Mouse (Mus musculus) colon, adult 2 months (tissue): ENCODE data around the gene Epb41l5. TPM values are rescaled to one million over a fixed set of nuclear protein-coding genes. Genes with fewer than 3 reads are reported as not detected.

Source experiments
- polyA plus RNA-seq: library from polyadenylated mRNA; depleted of rRNA; stranded (reverse); fragments of >200 nt; gene quantifications from 2 replicates; pipeline ENCODE4 v1.2.3, GENCODE M21; 2012; rRNA removed

The Epb41l5 gene
- polyA plus RNA-seq: 3.1 and 4.1 TPM in 2 replicates

DNA sequence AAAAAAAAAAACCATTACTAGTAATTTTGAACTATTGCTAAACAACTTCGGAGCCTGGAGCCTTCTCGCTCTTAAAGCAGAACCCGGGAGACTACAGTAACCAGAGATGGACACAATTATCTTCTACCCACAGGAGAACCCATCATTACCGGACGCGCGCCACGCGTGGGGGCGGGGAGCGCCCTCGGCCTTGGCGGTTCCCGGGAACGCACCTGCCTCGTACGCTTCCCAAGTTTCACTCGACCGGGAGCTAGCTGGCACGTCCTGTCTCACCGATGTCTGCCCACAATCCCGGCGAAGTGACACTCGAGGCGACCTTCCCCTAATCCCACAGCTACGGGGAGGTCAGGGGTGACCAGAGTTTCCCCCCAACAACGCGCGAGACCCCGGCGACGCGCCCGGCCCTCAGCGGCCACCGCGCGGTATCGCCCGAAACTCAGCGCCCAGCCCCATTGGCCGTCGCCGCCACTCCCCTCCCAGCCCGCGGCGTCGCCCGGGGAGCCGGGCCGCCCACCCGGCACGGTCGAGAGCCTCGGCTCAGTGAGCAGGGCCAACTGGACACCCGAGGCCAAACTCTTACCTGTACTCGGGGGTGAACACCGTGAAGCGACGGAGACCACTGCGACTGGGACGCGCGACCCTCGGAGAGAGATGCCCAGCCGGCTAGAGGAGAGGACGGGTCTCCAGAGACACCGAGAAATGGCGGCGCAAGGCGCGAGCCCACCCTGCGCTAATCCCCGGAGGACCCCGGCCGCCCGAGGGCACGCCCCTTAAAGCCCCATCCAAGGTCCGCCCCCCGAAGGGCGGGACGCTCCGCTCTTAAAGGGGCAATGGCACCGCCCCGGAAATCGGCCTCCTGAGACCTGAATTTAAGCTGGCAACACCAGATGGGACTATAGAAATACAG is at the start of gene Epb41l5:
Gene Epb41l5 (minus strand): TSS at position 796 of the 907 bp plus-strand sequence.

DNA sequence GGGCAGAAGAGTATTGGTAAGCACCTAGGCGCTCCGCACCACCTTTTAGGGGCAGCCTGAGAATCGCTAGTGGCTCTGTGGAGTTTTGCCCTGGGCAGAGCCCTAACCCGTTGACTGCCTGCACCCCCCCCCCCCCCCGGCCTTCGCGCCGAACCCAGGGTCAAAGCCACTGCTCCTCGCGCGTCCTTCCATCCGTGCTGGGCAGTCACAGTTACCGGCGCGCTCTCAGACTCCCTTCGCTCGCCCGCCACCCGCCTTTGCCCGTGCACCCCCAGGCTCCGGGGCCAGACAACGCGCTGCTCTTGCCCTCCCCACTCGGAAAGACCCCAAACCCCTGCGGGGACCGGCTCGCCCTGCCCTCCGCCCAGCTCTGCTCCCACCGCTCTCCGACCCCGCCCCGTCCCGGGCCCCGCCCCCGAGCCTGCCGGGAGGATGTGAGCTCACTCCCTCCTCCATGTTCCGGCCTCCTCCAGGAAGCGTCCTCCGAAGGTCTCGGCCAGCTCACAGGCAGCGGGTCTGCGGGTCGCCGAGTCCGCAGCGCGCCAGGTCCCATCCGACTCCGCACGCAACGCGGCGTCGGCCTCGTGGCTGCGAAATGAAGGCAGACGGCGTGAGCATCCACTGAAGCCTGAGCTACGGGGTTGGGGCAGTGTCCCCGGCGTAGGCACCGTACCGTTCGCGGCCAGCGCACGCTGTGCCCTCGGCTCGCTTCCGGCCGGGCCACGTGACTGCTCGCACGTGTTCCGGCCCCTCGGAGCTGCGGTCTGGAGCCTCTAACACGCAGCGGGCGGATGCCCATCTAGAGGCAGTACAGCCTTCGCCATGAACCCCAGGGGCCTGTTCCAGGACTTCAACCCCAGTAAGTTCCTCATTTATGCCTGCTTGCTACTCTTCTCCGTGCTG is 122.9 kb downstream of the Epb41l5 start, which contains the start of gene Tmem185b:
Gene Tmem185b (plus strand): TSS at position 472 of the 903 bp plus-strand sequence.

DNA sequence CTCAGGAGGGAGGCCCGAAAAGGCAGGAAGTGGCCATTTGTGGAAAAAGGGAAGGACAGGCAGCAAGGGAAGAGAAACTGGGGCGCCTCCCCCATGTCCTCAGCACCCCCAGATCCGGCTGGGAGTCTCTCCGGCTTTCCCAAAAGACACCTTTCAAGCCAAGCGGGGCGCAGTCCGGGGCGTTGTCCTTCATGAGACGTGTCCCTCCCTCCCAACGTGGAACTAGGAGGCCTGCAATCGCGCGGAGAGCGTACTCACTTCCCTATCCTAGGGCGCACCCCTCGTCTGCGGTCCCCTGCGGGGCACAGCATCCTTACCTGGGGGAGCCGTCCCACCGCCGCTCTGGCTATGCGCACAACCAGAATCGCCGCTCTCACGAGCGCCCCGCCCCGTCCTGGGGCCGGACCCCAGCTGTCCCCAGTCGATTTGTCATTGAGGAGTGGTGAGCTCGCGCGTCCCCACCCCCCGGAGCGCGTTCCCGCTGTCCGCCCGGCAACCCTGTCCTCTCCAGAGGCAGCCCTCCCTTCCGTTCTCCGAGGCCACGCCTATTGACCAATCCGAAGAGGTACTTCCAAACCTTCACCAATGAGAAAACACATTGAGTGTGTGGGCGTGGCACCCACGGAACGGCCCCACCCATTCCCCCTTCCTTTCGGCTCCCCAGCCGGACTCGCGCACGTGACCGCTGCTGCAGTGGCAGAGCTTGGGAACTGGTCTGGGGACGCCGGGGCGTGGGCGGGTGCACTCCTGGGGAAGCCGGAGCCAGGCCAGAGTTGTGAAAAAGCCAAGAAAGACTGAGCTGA is 144.3 kb downstream of the Epb41l5 start, which contains the start of gene Ralb:
Gene Ralb (minus strand): TSS at position 535 of the 803 bp plus-strand sequence.

Other genes starting within 250 kb of the Epb41l5 start
- 0.88 and 1.0 TPM in 2 replicates for gene Inhbb, start 226.8 kb downstream of the Epb41l5 start, polyA plus RNA-seq
- 44.0 and 54.5 TPM in 2 replicates for gene Ralb, start 144.2 kb downstream of the Epb41l5 start, polyA plus RNA-seq
- 28.2 and 29.7 TPM in 2 replicates for gene Tmem185b, start 122.8 kb downstream of the Epb41l5 start, polyA plus RNA-seq
- 1.5 and 3.5 TPM in 2 replicates for gene Ptpn4, start 188.6 kb upstream of the Epb41l5 start, polyA plus RNA-seq